Mouse (Mus musculus) gastrocnemius, postnatal 4 days (tissue): ENCODE measurements at regions not wholly inside any gene's neighbourhood (a gene's known extent, or its start where the extent isn't known, plus 50 kb on each side); places are given as distances from the start of the nearest gene placed in this dataset.

ENCODE experiments used
- DNase-seq, 2 experiments: peaks; one replicate each; pipeline ENCODE4 v3.0.0; 2021 to 2022; ENCODE audit warnings: low spot score in 2 of 2, mixed read lengths in 2 of 2

DNA sequence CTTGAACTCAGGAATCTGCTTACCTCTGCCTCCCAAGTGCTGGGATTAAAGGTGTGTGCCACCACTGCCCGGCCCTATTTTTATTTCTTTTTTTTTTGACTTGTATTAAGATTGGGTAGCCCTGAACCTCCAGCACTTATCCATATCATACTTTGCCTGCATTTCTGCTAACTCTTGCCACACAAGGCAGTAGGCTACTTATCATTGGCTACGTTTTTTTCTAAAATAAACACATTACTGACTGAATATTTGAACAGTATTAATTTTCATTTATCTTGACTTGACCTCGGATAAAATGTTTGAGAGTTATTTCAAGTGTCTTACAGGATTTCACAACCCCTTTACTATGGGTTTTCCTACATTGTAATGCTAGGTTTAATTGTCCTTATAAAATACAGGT lies 488.0 kb downstream of the Trim52 start:
- no peak for DNase-seq

DNA sequence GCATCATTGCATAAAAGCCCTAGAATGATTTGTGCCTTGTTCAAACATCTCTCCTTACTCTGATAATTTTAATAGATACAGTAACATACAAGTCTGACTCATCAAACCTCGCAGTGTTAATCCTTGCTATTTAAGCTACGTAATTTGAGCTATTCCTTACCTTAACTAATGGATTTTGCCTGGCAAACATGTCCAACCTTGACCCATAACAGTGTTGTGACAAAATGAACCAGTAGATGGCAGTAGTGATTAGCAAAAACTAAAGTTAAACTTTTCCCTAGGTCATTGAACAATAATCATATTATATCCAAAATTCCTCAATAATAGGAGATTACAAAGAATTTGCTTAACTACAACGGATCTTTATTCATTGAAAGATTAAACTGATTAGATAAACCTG lies 501.0 kb downstream of the Trim52 start:
- no peak for DNase-seq

DNA sequence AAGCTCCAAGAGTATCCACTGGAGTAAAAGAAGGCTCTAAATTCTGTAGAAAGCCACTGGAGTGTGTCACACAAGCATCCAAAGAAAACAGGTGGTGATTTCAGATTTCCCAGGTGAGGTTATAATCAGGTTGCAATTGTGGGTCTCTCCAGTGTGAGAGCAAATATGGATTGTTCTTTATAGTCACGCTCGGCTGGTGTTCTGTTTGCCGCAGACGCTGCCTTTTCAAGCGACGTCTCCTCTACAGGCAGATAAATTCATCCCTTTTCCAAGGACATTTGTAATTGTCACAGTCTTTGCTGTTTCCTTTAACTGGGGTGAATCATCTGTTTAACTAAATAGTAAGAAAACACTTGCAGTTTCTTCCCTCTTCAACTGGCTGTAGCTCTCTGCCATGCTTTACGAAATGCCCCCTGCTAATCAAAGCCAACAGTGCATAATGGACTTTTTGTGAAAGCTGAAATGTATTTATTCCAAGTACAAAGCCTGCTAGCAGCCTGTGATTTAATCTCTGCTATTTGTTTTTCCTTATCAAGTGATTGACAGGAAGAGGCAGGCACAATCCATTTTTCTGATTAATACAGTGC lies 502.4 kb downstream of the Trim52 start:
- DNase-seq: no peak
